Mouse (Mus musculus) intestine, embryonic 14.5 days (tissue): ENCODE data around the gene D11Wsu47e. TPM values are rescaled to one million over a fixed set of nuclear protein-coding genes. Genes with fewer than 3 reads are reported as not detected.

Experiments used
- ATAC-seq: fragments of 200-750 bp; cut with Nextera tagmentation; replicated peaks from 2 replicates; pipeline ENCODE4 v1.8.0; 2017; ENCODE audit warnings: low read depth, moderate number of reproducible peaks, moderate TSS enrichment, moderate library complexity; ENCODE audit not compliant: low FRiP score, low TSS enrichment
- DNase-seq: peaks from one replicate; pipeline ENCODE4 v3.0.0-alpha.2; 2018; ENCODE audit warnings: low spot score
- H3K27ac ChIP-seq: fragments of 300-500 bp; sonication (generic); 2 replicates; pipeline ENCODE4 v1.5.1; 2014; ENCODE audit warnings: low read depth, mild to moderate bottlenecking, control low read depth
- H3K27me3 ChIP-seq: fragments of 300-500 bp; sonication (generic); replicated peaks from 2 replicates; pipeline ENCODE4 v1.6.1; 2014; ENCODE audit warnings: low read length, control low read depth; ENCODE audit not compliant: control insufficient read depth, insufficient read depth
- H3K36me3 ChIP-seq: fragments of 300-500 bp; sonication (generic); 2 replicates; pipeline ENCODE4 v1.6.1; 2014; ENCODE audit warnings: low read length, control low read depth; ENCODE audit not compliant: control insufficient read depth, insufficient read depth
- H3K4me1 ChIP-seq: fragments of 300-500 bp; sonication (generic); replicated peaks from 2 replicates; pipeline ENCODE4 v1.6.1; 2014; ENCODE audit warnings: low read length, control low read depth, mixed read lengths; ENCODE audit not compliant: control insufficient read depth, insufficient read depth
- H3K4me2 ChIP-seq: fragments of 300-500 bp; sonication (generic); 2 replicates; pipeline ENCODE4 v1.6.1; 2014; ENCODE audit warnings: low read length
- H3K4me3 ChIP-seq: fragments of 300-500 bp; sonication (generic); 2 replicates; pipeline ENCODE4 v1.5.1; 2014; ENCODE audit warnings: low read depth, low read length, control low read depth, mixed read lengths
- H3K9ac ChIP-seq: fragments of 300-500 bp; sonication (generic); 2 replicates; pipeline ENCODE4 v1.6.1; 2014; ENCODE audit warnings: mild to moderate bottlenecking, low read length
- H3K9me3 ChIP-seq: fragments of 300-500 bp; sonication (generic); 2 replicates; pipeline ENCODE4 v1.6.1; 2016; ENCODE audit warnings: low read length, control low read depth; ENCODE audit not compliant: control insufficient read depth
- WGBS: fragments of 180-500 bp; shearing (Covaris S2); extraction: QIAGEN DNeasy Blood & Tissue Kit; methylation state at CpG from one replicate; pipeline ENCODE4 v1.1.7; 2014; 5-methylcytosine and 5-hydroxymethylcytosine counted together
- polyA plus RNA-seq: library from polyadenylated mRNA; unstranded; fragments of >200 nt; fragmentation: Nextera tagmentation; extraction: Ambion mirVana; gene quantifications from 2 replicates; pipeline ENCODE4 v1.2.1, GENCODE M21; 2014

Gene D11Wsu47e
- polyA plus RNA-seq, 1 experiment from 2014 or later: 22.9 TPM

DNA sequence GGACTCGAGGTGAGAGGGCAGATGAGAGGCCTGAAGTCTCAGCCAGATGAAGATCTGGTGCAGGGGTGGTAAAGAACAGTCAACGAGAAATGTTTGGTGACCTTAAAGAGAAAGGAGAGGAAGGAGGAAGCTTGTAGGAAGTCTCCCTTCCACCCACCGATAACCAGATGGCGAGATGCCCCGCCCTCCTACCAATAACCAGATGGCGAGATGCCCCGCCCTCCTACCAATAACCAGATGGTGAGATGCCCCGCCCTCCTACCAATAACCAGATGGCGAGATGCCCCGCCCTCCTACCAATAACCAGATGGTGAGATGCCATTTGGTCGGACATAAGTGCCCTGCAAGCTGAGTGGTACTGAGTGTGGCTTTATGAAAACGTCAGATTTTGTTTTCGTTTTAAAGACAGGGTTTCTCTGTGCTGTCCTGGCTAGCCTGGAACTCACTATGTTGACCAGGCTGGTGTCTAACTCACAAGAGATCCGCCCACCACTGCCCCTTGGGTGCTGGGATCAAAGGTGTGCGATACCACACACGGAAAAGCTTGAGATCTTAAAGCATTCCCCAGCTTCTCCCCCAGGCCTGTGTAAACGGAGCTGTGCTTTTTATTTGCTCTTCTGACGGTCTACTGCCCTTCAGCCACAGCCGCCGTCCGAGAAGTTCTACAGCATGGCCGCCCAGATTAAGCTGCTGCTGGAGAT lies 32.9 kb upstream of the D11Wsu47e start:
- Histone ChIP-seq H3K27me3 (no peaks in the 10 kb centered on the region), H3K4me1 (peaks cover 19% of the 10 kb centered on the region), H3K27ac (no peak overlapping the region), H3K9ac (no peak overlapping the region), H3K4me2 (no peak overlapping the region), H3K9me3 (no peaks in the 10 kb centered on the region), H3K36me3 (peaks cover 44% of the 10 kb centered on the region), H3K4me3 (no peak overlapping the region)
- WGBS: 63% methylated on average over 22 of the region's 22 CpGs
- ATAC-seq: no peak
- no peak for DNase-seq

DNA sequence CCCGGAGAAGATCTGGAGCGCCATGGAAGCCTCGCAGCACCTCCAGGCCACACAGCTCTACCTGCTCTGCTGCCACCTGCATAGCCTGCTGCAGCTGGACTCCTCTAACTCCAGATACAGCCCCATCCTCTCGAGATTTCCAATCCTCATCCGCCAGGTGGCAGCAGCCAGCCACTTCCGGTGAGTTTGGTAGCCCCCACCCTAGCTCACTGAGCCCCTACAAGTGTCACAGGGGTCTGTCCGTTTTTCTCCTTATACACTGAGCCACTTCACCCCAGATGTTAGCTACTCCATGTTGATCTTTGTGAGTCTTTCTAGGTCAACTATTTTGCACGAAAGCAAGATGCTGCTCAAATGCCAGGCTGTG lies 32.3 kb upstream of the D11Wsu47e start:
- Histone ChIP-seq H3K27me3 (no peaks in the 10 kb centered on the region), H3K9ac (no peak overlapping the region), H3K27ac (no peak overlapping the region), H3K36me3 (peaks cover 49% of the 10 kb centered on the region), H3K4me3 (no peak overlapping the region), H3K4me1 (peaks cover 19% of the 10 kb centered on the region), H3K4me2 (no peak overlapping the region), H3K9me3 (no peaks in the 10 kb centered on the region)
- 0 out of 2 replicates have a peak, but pooled peaks have one; percentile 9 for ATAC-seq
- peak; percentile 71 for DNase-seq
- WGBS: 45% methylated on average over 8 of the region's 8 CpGs

DNA sequence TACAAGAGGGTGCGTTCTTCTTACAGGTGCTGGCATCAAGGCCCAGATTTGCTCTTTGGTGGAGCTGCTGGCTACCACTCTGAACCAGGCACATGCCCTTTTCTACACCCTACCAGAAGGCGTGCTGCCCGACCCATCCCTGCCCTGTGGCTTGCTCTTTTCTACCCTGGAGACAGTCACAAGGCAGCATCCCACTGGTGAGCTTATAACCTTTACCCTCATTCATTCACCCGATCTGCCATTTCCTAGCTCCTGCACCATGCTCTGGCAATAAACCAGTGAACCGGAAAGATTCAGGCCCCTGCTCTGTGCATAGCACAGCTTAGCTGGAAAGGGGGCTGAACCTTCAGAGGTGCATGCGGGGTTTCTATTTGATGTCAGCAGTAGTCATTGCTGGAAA lies 31.7 kb upstream of the D11Wsu47e start:
- WGBS: 90% methylated on average over 6 of the region's 6 CpGs

GRCm38 (mm10) chr11:113654105-113654504 lies 30.1 kb upstream of the D11Wsu47e start:
- H3K4me2 ChIP-seq: no peak overlapping the region
- H3K36me3 ChIP-seq: peaks cover 72% of the 10 kb centered on the region
- H3K27me3 ChIP-seq: no peaks in the 10 kb centered on the region
- H3K9me3 ChIP-seq: no peaks in the 10 kb centered on the region
- no peak overlapping the region for H3K9ac ChIP-seq
- ATAC-seq (no peak), DNase-seq (no peak)
- peaks cover 11% of the 10 kb centered on the region for H3K4me1 ChIP-seq
- no peak overlapping the region for H3K27ac ChIP-seq
- no peak overlapping the region for H3K4me3 ChIP-seq
- 89% methylated on average over 15 of the region's 15 CpGs for WGBS

More for the DNA sequence above, 31.7 kb upstream of the D11Wsu47e start:
- Histone ChIP-seq H3K27me3 (no peaks in the 10 kb centered on the region), H3K4me2 (no peak overlapping the region), H3K9me3 (no peaks in the 10 kb centered on the region), H3K4me1 (peaks cover 19% of the 10 kb centered on the region), H3K4me3 (no peak overlapping the region), H3K27ac (no peak overlapping the region), H3K9ac (no peak overlapping the region), H3K36me3 (peaks cover 56% of the 10 kb centered on the region)
- no peak for DNase-seq
- ATAC-seq: no peak

GRCm38 (mm10) chr11:113654561-113655270 lies 29.5 kb upstream of the D11Wsu47e start:
- WGBS: 77% methylated on average over 18 of the region's 18 CpGs
- peaks cover 11% of the 10 kb centered on the region for H3K4me1 ChIP-seq
- no peaks in the 10 kb centered on the region for H3K27me3 ChIP-seq
- H3K4me2 ChIP-seq: no peak overlapping the region
- H3K9ac ChIP-seq: no peak overlapping the region
- H3K9me3 ChIP-seq: no peaks in the 10 kb centered on the region
- H3K36me3 ChIP-seq: peaks cover 78% of the 10 kb centered on the region
- DNase-seq (no peak), ATAC-seq (no peak)
- no peak overlapping the region for H3K4me3 ChIP-seq
- no peak overlapping the region for H3K27ac ChIP-seq

GRCm38 (mm10) chr11:113656511-113656932 lies 27.7 kb upstream of the D11Wsu47e start:
- Histone ChIP-seq H3K4me2 (no peak overlapping the region), H3K27ac (no peak overlapping the region), H3K4me1 (no peaks in the 10 kb centered on the region), H3K9me3 (no peaks in the 10 kb centered on the region), H3K27me3 (no peaks in the 10 kb centered on the region), H3K36me3 (peaks cover 96% of the 10 kb centered on the region), H3K9ac (no peak overlapping the region), H3K4me3 (no peak overlapping the region)
- no peak for ATAC-seq
- WGBS: 94% methylated on average over 8 of the region's 8 CpGs
- DNase-seq: no peak

DNA sequence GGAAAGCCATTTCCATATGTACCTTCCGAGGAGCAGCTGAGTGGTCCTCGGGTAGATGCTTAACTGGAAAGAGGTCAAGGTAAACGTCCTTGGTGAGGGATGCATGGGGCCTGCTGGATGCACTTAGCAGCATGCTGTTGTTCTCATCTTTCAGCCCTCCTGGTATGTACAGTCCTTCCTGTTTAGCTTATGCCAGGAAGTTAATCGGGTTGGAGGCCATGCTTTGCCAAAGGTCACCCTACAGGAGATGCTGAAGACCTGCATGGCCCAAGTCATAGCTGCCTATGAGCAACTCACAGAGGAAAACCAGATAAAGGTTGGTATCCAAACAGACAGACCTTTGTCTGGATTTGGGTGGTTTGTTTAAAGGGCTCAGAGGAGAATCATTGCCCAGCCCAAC lies 27.0 kb upstream of the D11Wsu47e start:
- Histone ChIP-seq H3K36me3 (peaks cover 100% of the 10 kb centered on the region), H3K4me2 (no peak overlapping the region), H3K27ac (no peak overlapping the region), H3K4me1 (no peaks in the 10 kb centered on the region), H3K9me3 (no peaks in the 10 kb centered on the region), H3K4me3 (no peak overlapping the region), H3K27me3 (no peaks in the 10 kb centered on the region), H3K9ac (no peak overlapping the region)
- no peak for DNase-seq
- WGBS: 48% methylated on average over 4 of the region's 4 CpGs
- ATAC-seq: no peak

DNA sequence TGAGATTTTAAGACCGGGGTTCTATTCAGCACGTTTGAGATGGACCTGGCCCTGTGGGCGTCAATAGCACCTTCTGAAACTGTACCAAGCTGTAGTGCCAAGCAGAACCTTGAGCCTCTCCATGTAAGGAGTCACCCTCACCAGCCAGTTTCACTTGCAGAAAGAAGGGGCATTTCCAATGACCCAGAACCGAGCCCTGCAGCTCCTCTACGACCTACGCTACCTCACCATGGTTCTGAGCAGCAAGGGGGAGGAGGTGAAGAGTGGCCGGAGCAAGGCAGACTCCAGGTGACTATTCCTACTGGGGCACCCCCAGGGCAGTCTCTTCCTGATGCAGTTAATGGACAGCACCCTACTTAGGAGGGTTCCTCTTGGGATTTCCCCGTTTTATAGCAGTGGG lies 25.9 kb upstream of the D11Wsu47e start:
- peaks cover 100% of the 10 kb centered on the region for H3K36me3 ChIP-seq
- no peaks in the 10 kb centered on the region for H3K9me3 ChIP-seq

GRCm38 (mm10) chr11:113658763-113659162 lies 25.4 kb upstream of the D11Wsu47e start:
- H3K4me1 ChIP-seq: no peaks in the 10 kb centered on the region
- H3K27ac ChIP-seq: no peak overlapping the region
- DNase-seq (no peak), ATAC-seq (no peak)
- H3K4me3 ChIP-seq: no peak overlapping the region
- no peak overlapping the region for H3K9ac ChIP-seq
- no peak overlapping the region for H3K4me2 ChIP-seq
- H3K27me3 ChIP-seq: no peaks in the 10 kb centered on the region
- peaks cover 100% of the 10 kb centered on the region for H3K36me3 ChIP-seq
- 73% methylated on average over 4 of the region's 4 CpGs for WGBS
- H3K9me3 ChIP-seq: no peaks in the 10 kb centered on the region

More for the DNA sequence above, 25.9 kb upstream of the D11Wsu47e start:
- Histone ChIP-seq H3K9ac (no peak overlapping the region), H3K27ac (no peak overlapping the region), H3K27me3 (no peaks in the 10 kb centered on the region), H3K4me3 (no peak overlapping the region), H3K4me1 (no peaks in the 10 kb centered on the region), H3K4me2 (no peak overlapping the region)
- DNase-seq (no peak), ATAC-seq (no peak)
- WGBS: 87% methylated on average over 8 of the region's 8 CpGs
